Mouse (Mus musculus) naive thymus-derived CD4-positive, alpha-beta T cell, adult 5 months (primary cell): ENCODE data around the gene Kcnd1. TPM values are rescaled to one million over a fixed set of nuclear protein-coding genes. Genes with fewer than 3 reads are reported as not detected.

ENCODE experiments used
- polyA plus RNA-seq: library from polyadenylated mRNA; unstranded; fragments of 100-300 nt; shearing (Covaris generic); gene quantifications from one replicate; pipeline ENCODE4 v1.2.1, GENCODE M21; 2017

Kcnd1 gene
- 0.26 TPM for polyA plus RNA-seq

GRCm38 (mm10) chrX:7821865-7822779 is at the start of gene Kcnd1:
Kcnd1 (plus strand) TSS chrX:7822289.

GRCm38 (mm10) chrX:7789542-7790136 is 32.5 kb upstream of the Kcnd1 start, which contains the start of gene Gripap1:
Gripap1 (plus strand) TSS chrX:7789765.

GRCm38 (mm10) chrX:7841163-7842162 is 19.4 kb downstream of the Kcnd1 start, which contains the start of gene Otud5:
Otud5 (plus strand) TSS chrX:7841364.

GRCm38 (mm10) chrX:7878007-7878419 is 55.9 kb downstream of the Kcnd1 start, which contains the start of gene Pim2:
Pim2 (plus strand) TSS chrX:7878262.

GRCm38 (mm10) chrX:7883841-7884567 is 61.9 kb downstream of the Kcnd1 start, which contains the start of gene Slc35a2:
Slc35a2 (plus strand) TSS chrX:7884028.

Other genes starting within 250 kb of the Kcnd1 start
- gene Foxp3, start 248.6 kb upstream of the Kcnd1 start, polyA plus RNA-seq = 26.0 TPM
- 8.8 TPM for gene Ppp1r3f, start 248.0 kb upstream of the Kcnd1 start, polyA plus RNA-seq
- 42.1 TPM for gene Ccdc22, start 216.8 kb upstream of the Kcnd1 start, polyA plus RNA-seq
- not detected for gene Cacna1f, start 215.2 kb upstream of the Kcnd1 start, polyA plus RNA-seq
- 0.80 TPM for gene Syp, start 183.8 kb upstream of the Kcnd1 start, polyA plus RNA-seq
- 45.5 TPM for gene Prickle3, start 165.0 kb upstream of the Kcnd1 start, polyA plus RNA-seq
- gene Plp2, start 150.9 kb upstream of the Kcnd1 start, polyA plus RNA-seq = 35.6 TPM
- gene Magix, start 141.0 kb upstream of the Kcnd1 start, polyA plus RNA-seq = not detected
- gene Gpkow, start 125.2 kb upstream of the Kcnd1 start, polyA plus RNA-seq = 81.8 TPM
- 172 TPM for gene Wdr45, start 108.0 kb upstream of the Kcnd1 start, polyA plus RNA-seq
- gene Gm45208, start 100.0 kb upstream of the Kcnd1 start, polyA plus RNA-seq = not detected
- 19.5 TPM for gene Praf2, start 93.8 kb upstream of the Kcnd1 start, polyA plus RNA-seq
- not detected for gene Ccdc120, start 71.4 kb upstream of the Kcnd1 start, polyA plus RNA-seq
- gene Tfe3, start 59.7 kb upstream of the Kcnd1 start, polyA plus RNA-seq = 42.5 TPM
- gene Gripap1, start 32.5 kb upstream of the Kcnd1 start, polyA plus RNA-seq = 145 TPM
- gene Otud5, start 19.1 kb downstream of the Kcnd1 start, polyA plus RNA-seq = 239 TPM
- 165 TPM for gene Pim2, start 56.0 kb downstream of the Kcnd1 start, polyA plus RNA-seq
- 35.6 TPM for gene Slc35a2, start 61.7 kb downstream of the Kcnd1 start, polyA plus RNA-seq
- gene Pqbp1, start 77.0 kb downstream of the Kcnd1 start, polyA plus RNA-seq = 191 TPM
- gene Timm17b, start 77.1 kb downstream of the Kcnd1 start, polyA plus RNA-seq = 88.6 TPM
- gene Gm10491, start 85.5 kb downstream of the Kcnd1 start, polyA plus RNA-seq = not detected
- gene Gm10490, start 87.3 kb downstream of the Kcnd1 start, polyA plus RNA-seq = not detected
- not detected for gene Pcsk1n, start 97.5 kb downstream of the Kcnd1 start, polyA plus RNA-seq
- not detected for gene Eras, start 106.3 kb downstream of the Kcnd1 start, polyA plus RNA-seq
- 11.6 TPM for gene Hdac6, start 125.6 kb downstream of the Kcnd1 start, polyA plus RNA-seq
- 3.3 TPM for gene Gata1, start 155.8 kb downstream of the Kcnd1 start, polyA plus RNA-seq
- gene Glod5, start 196.2 kb downstream of the Kcnd1 start, polyA plus RNA-seq = not detected